Mouse (Mus musculus) adrenal gland (tissue): ENCODE results near the gene Olfr1307.

Experiments used
- intact Hi-C: fragments of 180-260 bp; cut with DNase I; formaldehyde crosslinking; loops from one replicate; pipeline ENCODE4 v1.15.1; 2025
- long read RNA-seq, 2 experiments: library from polyadenylated mRNA; unstranded; transcript quantifications; one replicate each; pipeline ENCODE4 v2.0.0; 2020; ENCODE audit warnings: borderline replicate concordance in 1 of 2; ENCODE audit not compliant: insufficient replicate concordance in 1 of 2

Olfr1307 gene
- long read RNA-seq, experiment 1 = 0 reads
- long read RNA-seq, experiment 2 = 0 reads

DNA sequence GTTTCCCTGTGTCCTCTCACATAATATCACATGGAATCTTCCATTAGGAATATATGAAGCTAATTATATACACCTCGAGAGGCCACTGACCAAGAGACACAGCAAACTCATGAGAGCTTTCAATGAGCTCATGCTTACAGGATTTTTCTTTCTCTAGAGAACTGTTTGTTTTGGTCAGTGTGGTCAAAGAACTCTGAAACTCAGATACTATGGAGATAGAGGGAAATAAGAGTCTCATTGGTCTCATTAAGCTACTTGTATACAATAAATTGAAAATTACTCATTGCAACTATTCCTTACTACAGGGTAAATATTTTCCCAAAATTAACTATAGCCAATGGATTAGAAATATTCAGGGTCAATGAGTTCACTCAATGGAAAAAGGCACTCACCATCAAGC is at the start of gene Olfr1307:
Gene Olfr1307 (minus strand): TSS at position 101 of the 400 bp plus-strand sequence.
- intact Hi-C loops = no loop called here

DNA sequence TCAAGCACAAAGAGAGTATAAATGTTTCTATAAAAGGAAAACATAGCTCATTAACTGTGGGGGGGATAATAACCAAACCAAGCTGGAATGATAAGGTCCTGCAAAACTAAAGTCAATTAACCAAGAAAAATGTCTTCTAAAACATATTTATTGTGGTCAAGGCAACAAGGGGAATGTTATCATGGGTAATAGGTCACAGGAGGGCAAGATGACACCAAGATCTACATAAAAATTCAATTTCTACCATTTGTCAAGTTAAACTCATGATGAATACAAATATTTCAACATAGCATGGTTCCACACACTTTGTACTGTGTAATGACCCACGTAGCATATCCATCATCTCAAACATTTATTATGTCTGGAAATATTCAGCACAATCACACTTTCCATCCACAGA is 40.9 kb upstream of the Olfr1307 start, which contains the start of gene Olfr1309:
Gene Olfr1309 (minus strand): TSS at position 101 of the 400 bp plus-strand sequence.
- intact Hi-C loops = no loop called here

DNA sequence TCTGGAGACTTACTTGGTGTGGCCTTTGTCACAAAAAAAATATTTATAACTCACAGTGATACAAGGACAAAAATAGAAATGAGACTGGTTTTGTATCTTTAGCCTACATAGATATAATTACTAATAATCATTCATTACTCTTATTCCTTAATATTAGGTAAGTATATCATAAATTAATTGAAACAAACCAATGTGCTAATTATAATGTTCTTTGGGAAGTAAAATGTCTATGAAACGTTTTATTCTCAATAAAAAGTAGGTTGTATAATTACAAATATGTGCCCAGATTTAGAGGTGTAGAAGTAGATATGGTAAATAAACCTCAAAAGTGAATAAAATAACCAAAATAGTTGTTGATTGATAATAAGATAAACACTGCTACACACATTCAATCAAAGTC is 15.6 kb upstream of the Olfr1307 start, which contains the start of gene Olfr1308:
Gene Olfr1308 (minus strand): TSS at position 101 of the 400 bp plus-strand sequence.
- intact Hi-C loops = no loop called here

DNA sequence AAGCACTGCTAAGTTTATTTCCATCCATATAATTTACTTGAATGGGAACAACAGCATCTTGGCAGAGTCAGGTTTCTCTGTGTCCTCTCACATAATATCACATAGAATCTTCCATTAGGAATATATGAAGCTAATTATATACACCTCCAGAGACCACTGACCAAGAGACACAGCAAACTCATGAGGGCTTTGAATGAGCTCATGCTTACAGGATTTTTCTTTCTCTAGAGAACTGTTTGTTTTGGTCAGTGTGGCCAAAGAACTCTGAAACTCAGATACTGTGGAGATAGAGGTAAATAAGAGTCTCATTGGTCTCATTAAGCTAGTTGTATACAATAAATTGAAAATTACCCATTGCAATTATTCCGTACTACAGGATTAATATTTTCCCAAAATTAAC is 33.1 kb downstream of the Olfr1307 start, which contains the start of gene Olfr1306:
Gene Olfr1306 (minus strand): TSS at position 101 of the 400 bp plus-strand sequence.
- intact Hi-C loops = no loop called here
